Mouse (Mus musculus) gastrocnemius, postnatal 10 days (tissue): ENCODE results near the gene Galnt2. TPM values are rescaled to one million over a fixed set of nuclear protein-coding genes. Genes with fewer than 3 reads are reported as not detected.

Source experiments
- DNase-seq: peaks from one replicate; pipeline ENCODE4 v3.0.0; 2021; ENCODE audit warnings: mixed read lengths
- total RNA-seq, 2 experiments: library from RNA; stranded (reverse); gene quantifications; 2 replicates each; pipeline ENCODE4 v1.2.3; 2021

Galnt2 gene
- total RNA-seq, 2 experiments from 2014 or later: 40.8 to 46.3 TPM

- no peak for DNase-seq
These were observed 98.5 kb downstream of the Galnt2 start for GRCm38 (mm10) chr8:124329690-124330089.

- DNase-seq: no peak
These were observed 99.2 kb downstream of the Galnt2 start for GRCm38 (mm10) chr8:124330433-124330832.

- no peak for DNase-seq
These were observed 99.9 kb downstream of the Galnt2 start for GRCm38 (mm10) chr8:124331094-124331493.

DNA sequence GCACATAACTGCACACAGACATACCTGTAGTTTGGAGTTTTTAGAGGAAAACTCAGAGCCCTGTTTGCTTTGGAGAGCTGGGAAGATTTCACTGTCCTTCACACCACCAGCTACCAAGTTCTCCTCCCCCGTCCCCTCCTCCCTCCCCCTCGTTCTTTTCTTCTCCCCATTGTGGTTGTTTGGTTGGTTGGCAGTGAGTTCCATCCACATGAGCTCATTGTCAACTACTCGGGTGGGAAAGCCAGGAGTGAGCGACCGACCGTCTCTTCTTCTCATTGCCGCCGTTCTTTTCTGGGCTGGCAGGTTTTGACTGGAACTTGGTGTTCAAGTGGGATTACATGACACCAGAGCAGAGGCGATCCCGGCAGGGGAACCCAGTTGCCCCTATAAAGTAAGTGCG, 100.5 kb downstream of the Galnt2 start:
- DNase-seq: no peak

DNA sequence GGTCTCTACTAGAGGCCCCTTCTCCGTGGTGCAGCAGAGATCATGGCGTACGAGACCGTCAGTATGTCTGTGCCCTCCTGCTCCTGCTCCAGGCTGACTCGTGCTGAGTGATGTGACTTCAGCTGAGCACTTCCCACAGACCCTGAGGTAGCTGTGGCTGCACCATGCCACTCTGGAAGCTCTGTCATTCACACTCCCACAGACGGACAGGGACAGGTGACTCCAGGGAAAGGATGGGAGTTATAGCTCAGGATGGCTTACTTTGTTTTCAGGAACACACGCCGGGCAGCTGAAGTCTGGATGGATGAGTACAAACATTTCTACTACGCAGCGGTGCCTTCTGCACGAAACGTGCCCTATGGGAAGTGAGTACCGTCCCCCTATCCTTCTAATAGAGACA, 105.1 kb downstream of the Galnt2 start:
- no peak for DNase-seq

- DNase-seq: no peak
These were observed 108.6 kb downstream of the Galnt2 start for GRCm38 (mm10) chr8:124339742-124340141.

DNA sequence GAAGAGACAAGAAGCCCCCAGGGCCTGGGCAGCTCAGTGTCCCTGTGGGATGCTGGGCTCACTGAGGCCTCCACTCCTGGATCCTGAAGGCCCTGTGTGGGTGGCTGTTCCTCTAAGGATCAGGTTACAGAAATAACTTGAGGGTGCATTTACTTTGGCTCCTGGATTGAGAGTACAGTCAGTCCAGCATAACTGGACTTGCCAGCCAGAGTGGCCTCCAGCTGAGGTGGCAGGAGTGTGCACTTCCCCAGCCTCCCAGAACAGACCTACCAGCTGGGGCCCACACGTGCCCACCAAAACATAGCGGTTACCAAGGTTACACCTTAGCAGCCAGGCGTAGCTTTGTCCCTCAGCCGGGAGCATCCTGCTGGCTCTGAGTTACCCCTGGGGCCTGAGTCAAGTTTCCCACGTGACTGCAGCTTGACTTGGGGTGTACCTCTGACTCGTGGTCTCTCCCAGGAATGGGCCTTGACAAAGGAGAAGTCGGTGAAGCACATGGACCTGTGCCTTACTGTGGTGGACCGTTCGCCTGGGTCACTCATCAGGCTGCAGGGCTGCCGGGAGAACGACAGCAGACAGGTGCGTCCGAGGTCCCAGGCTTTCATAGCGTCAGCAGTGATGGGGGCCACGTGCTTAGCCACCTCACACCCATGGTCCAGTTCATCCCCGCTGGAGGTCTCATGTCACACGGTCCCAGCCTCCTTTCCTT, 109.3 kb downstream of the Galnt2 start:
- no peak for DNase-seq

DNA sequence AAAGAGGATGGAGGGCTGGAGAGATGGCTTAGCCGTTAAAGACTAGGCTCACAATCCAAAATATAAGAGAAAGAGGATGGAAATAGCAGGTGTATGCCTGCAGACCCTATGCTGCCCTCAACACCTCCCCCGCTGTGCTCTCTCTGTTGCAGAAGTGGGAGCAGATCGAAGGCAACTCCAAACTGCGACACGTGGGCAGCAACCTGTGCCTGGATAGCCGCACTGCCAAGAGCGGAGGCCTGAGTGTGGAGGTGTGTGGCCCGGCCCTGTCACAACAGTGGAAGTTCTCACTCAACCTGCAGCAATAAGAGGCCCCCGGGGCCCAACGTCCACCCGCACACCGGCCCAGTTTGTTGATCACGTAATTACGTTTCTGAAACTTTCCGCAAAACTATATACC, 112.0 kb downstream of the Galnt2 start:
- DNase-seq: no peak

DNA sequence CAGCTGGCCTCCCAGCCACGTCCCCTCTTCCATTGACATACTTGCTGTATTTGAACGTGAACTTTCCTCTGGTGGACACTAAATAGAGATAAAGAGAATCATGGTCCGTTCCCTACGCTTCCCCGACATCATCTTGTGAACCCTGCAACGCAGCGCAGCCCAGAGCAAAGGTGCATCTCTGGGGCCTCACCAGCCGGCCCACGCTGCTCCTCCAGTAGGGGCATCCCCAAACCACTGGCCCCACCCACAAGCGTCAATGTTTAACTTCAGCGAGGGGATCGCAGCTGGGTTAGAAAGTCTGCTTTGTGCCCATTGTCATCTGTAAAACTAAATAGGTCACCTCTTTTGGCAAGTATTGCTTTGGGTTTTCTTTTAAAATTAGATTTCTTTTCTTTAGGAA, 112.8 kb downstream of the Galnt2 start:
- no peak for DNase-seq

DNA sequence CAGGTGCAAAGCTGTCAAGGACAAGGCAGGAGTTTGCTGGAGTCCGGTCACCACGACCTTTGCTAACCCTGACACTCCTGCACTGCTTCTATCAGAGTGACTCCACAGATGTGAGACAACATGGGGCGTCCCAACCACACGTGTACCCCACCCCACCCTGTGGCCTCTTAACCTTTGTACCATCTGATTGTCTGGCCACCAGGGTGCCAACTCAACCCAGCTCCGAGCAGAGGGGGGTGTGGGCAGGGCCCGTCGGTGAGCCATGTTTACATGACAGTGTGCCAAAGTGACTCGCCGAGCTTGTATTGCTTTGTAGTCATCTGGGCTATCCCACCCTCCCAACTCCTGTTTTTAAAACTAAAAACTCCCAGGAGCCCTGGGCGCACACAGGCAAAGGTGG, 113.9 kb downstream of the Galnt2 start:
- no peak for DNase-seq

DNA sequence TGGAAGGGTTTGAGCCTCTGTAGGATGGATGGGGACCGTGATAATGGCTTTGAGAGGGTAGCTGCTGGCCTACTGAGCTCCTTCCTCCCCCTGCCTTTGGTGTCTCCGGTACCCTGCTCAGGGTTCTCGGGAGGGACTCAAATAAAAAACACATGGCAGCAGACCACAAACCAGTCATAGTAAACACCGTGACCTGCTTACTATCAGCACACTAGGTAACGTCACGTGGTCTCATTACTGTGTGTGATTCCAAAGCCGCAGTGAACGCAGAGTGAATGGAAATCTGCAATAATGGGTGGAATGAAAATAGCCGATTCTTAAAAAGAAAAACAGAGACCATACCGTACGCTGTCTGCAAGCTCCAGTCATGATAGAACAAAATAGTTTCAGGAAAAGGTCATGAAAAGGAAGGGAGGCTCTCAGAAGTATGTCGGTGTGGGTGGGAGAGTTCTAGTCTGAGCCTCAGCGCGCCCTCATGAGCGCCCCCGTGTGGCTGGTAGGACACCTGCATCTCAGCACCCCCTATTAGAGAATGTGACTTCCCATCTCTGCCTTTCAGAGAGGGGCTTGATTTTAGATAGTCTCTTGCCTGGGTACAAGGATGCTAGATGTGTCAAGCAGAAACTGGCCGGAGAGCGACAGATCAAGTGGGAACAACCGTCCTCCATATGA, 115.8 kb downstream of the Galnt2 start:
- peak; percentile 80 for DNase-seq

DNA sequence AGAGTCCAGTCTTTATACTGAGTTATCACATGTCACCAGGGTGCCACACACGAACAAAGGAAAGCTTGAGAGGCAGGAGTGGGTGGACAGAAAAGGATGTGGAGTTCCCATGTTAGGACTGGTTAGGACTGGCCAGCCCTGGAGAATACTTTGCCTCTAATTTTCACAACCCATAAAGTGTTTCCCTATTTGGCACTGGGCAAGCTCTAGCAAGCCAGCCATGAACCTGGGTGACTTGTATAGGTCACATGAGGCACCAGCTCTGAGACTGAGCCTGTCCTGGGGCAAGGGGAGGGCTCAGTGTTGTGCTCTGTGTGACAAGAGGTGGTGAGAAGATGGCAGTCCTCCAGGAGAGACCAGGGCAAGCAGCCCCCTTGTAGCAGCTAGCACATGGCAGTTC, 116.9 kb downstream of the Galnt2 start:
- no peak for DNase-seq

DNA sequence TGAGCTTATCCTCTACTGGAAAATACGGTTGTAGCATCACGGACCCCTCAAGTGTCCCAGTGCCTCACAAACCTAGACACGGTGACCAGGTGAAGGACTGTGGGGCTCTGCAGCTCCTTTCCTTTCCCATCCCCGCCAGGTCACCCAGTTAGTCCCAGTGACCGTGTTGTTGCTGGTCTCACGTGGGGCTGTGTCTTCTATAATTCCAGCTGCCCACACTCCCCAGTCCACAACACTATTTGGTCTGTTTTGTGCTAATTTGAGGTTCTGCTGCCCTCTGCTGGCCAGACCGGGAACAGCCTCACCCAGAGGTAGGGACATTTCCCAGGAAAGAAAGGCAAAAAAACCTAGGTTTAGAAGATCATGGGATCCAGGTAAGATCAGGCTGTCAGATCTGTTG, 118.5 kb downstream of the Galnt2 start:
- peak; percentile 91 for DNase-seq

DNA sequence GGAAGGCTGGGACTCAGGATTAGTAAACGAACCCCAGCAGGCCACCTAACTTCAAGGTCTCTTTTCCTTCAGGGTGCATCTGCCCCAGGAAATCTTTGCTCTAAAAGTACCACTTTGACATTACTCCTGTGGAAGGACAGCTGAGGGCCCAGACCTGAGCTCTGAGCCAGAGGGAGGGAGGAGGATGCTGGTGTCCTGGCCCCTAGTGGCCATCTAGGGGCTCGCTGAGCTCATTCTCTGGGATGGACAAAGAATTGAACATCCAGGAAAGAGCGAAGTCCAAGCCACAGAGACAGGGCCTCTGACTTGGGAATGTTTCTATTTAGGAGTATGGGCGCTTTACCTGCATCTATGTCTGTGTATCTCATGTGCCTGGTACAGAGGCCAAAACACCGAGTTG, 120.4 kb downstream of the Galnt2 start:
- DNase-seq: no peak

GRCm38 (mm10) chr8:124360911-124361310, 129.7 kb downstream of the Galnt2 start:
- DNase-seq: no peak

- no peak for DNase-seq
These were observed 130.7 kb downstream of the Galnt2 start for GRCm38 (mm10) chr8:124361773-124362427.

GRCm38 (mm10) chr8:124362589-124362988, 131.4 kb downstream of the Galnt2 start:
- DNase-seq: no peak

- no peak for DNase-seq
These were observed 132.1 kb downstream of the Galnt2 start for GRCm38 (mm10) chr8:124363337-124363736.

DNA sequence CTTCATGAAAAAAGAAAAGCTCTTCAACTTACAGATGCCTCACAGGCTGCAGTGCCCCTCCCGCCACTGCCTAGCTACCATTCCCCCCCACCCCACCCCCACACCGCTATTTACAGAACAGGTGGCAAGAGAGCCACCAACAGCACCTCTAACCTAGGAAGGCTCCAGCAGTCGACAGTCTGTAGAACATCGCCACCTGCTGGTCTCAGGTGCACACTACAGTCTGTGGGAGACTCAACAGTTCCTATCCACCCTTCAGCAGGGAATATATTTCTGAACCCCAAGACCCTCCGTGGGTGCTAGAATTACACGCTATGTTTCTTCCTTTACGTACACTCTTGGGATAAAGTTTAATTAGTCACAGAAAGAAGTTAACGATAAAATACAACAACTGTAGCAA, 137.0 kb downstream of the Galnt2 start:
- peak; percentile 74 for DNase-seq

DNA sequence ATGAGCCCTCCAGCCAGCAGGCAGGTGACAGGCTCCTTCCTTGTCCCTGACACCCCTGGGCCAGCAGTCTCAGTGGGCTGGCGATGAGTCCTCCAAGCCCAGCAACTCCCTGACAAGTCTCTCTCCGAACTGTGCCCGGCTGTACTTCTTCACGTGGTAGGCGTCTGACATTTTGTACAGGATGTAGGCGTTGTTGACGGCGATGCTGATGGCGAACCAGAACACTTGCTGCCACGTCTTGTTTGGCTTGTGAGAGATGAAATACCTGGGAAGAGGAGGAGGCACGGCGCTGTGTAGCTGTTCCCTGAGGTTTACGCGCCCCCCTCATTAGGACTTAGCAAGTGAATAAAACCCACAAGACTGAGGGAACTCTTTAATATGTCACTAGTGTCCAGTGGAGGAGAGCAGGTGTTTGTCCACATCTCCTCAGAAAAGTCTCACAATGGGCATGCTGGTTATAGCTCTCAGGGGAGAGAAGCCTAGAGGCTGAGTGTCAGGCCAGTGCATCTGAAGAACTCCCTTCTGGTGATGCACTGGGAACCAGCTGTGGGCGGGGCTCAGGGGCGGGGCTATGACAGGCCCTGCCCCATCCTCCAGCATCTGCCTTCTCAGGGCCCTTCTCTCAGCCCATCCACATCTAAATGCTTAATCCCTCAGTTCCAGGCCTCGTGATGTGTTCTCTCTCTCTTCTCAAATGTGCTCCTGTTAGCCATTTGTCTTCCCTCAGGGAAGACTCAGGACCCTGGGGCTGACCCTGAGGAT, 139.4 kb downstream of the Galnt2 start:
- no peak for DNase-seq

DNA sequence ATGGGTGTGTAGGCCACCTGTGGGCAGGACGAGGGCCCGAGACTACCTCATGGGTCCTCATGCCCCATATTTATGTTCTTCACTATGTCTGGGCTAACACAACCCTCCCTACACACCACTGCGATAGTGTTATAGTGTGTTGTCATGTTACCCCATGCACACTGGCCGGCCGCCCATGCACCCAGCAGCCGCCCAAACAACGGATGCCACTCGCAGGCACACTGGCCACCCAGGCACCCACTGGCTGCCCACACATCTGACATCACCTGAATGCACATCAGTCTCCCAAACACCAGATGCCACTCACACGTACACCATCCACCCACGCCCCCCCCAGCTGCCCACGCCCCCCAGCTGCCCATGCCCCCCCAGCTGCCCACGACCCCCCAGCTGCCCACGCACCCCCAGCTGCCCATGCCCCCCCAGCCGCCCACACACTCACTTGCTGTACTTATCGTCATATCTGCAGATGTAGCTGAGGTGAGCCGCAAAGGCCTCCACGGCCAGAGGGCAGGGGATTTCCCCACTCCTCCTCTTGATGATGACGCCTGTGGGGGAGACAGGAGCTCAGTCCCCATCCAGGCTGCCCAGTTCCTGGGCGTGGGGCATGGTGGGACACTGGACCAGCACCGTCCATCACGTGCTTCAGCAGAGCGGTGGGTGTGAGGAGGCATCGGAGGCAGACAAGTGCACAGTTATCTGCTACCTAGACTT, 140.4 kb downstream of the Galnt2 start:
- no peak for DNase-seq

GRCm38 (mm10) chr8:124373753-124374152, 142.6 kb downstream of the Galnt2 start:
- no peak for DNase-seq
